In genomic region chr3:8004271-8004670, GRCm38 (mm10) we compare ENCODE assay signal across 23 mouse cellular contexts.
DNase-seq lines count a peak whose midpoint lies in the region; ATAC-seq and TF ChIP-seq lines count a peak whose summit lies in the region.
"Had no signal": no experiment of that assay in that cellular context is flagged by ENCODE, and none has a peak within 500 bp of the region (broad histone marks: within the 10 kb centered on the region; RNA-seq: fewer than 3 reads in every experiment).

No protein-coding gene starts in this region.

- H3K36me3 ChIP-seq in ES-Bruce4 (ENCODE audit: control insufficient read depth, insufficient read depth, low read length, poor library complexity, severe bottlenecking) (no peaks in the 10 kb centered on the region), ES-E14 (ENCODE audit: control insufficient read depth, insufficient read depth, low read length, poor library complexity, severe bottlenecking) (peaks cover 4% of the 10 kb centered on the region; the same call in 1 of the 2 replicates)
- H3K36me3 ChIP-seq in heart, embryonic 12.5 days: no peaks in the 10 kb centered on the region
- H3K36me3 ChIP-seq: embryonic facial prominence, embryonic 13.5 days; embryonic facial prominence, embryonic 15.5 days; forebrain, embryonic 10.5 days; forebrain, embryonic 12.5 days had no signal

- H3K4me1 ChIP-seq in ES-Bruce4 (ENCODE audit: control insufficient read depth, insufficient read depth, low read length) (peaks cover 4% of the 10 kb centered on the region), ES-E14 (ENCODE audit: control insufficient read depth in 2 of 2, insufficient read depth in 2 of 2, low read length in 2 of 2, poor library complexity in 1 of 2) (peaks cover 13 to 14% of the 10 kb centered on the region in 2 experiments)
- H3K4me1 ChIP-seq in heart, embryonic 12.5 days (replicated peaks): no peaks in the 10 kb centered on the region
- H3K4me1 ChIP-seq: embryonic facial prominence, embryonic 15.5 days; forebrain, embryonic 10.5 days; forebrain, embryonic 12.5 days had no signal

- 86% methylated on average over 1 of the region's 1 CpGs for WGBS in heart, embryonic 12.5 days

- TF ChIP-seq POLR2A in ES-Bruce4 (IDR thresholded peaks at IDR 0.05; ENCODE audit: insufficient read depth, low read length): no peak

- H3K4me3 ChIP-seq in ES-Bruce4 (ENCODE audit: low read depth, low read length) (no peak overlapping the region), ES-E14 (ENCODE audit: insufficient read depth in 1 of 2, low read depth in 1 of 2, low read length in 2 of 2, poor library complexity in 1 of 2, severe bottlenecking in 1 of 2) (no peak overlapping the region)
- H3K4me3 ChIP-seq in heart, embryonic 12.5 days: no peak overlapping the region
- H3K4me3 ChIP-seq: embryonic facial prominence, embryonic 13.5 days; embryonic facial prominence, embryonic 15.5 days; erythroblast, embryonic 14.5 days; forebrain, embryonic 10.5 days; forebrain, embryonic 12.5 days had no signal

- ATAC-seq in heart, embryonic 12.5 days (ENCODE audit: insufficient number of reproducible peaks, low FRiP score): no peak
- ATAC-seq: forebrain, embryonic 14.5 days; forebrain, embryonic 16.5 days; Patski had no signal

- H3K27ac ChIP-seq in ES-Bruce4 (ENCODE audit: insufficient read depth, low read length) (peak overlapping the region; percentile 85), ES-E14 (ENCODE audit: insufficient read depth, low read depth, low read length, poor library complexity, severe bottlenecking) (peak overlapping the region; percentile 99; the same call in 1 of the 2 replicates)
- H3K27ac ChIP-seq in heart, embryonic 12.5 days (ENCODE audit: poor library complexity, severe bottlenecking): no peak overlapping the region
- H3K27ac ChIP-seq: embryonic facial prominence, embryonic 13.5 days; embryonic facial prominence, embryonic 15.5 days; forebrain, embryonic 10.5 days; forebrain, embryonic 12.5 days had no signal

- no peak for DNase-seq in ES-E14 (ENCODE audit: low read depth, low spot score)
- DNase-seq in heart, adult 18-20 months: no peak
- DNase-seq in kidney, adult 8-10 months: no peak
- DNase-seq: adrenal gland, adult 2 months; adrenal gland, postnatal 10 days; adrenal gland, postnatal 25 days; cerebellum, adult 11 months; cerebellum, adult 18-20 months; cerebellum, adult 8-10 months; cerebellum, adult 9-11 months; cerebellum, postnatal 14 days; cerebellum, postnatal 36 days; embryo, embryonic 11 days had no signal

- in situ Hi-C loops in ES-E14 (cut with MboI; ENCODE audit: low sequenced_read_pairs in 2 of 2, unreplicated experiment in 2 of 2): no loop called here

- peak overlapping the region; percentile 58; the same call in 1 of the 2 replicates for H3K9ac ChIP-seq in ES-Bruce4 (ENCODE audit: low read depth, poor library complexity, severe bottlenecking)
- H3K9ac ChIP-seq in ES-E14 (ENCODE audit: insufficient read depth, low read depth, low read length, poor library complexity, severe bottlenecking): no peak overlapping the region
- H3K9ac ChIP-seq in heart, embryonic 12.5 days: no peak overlapping the region
- H3K9ac ChIP-seq: embryonic facial prominence, embryonic 13.5 days; embryonic facial prominence, embryonic 15.5 days; forebrain, embryonic 12.5 days had no signal

- TF ChIP-seq CTCF in ES-Bruce4 (IDR thresholded peaks at IDR 0.05; ENCODE audit: low read depth, low read length): no peak

- H3K27me3 ChIP-seq in ES-Bruce4 (ENCODE audit: control insufficient read depth, insufficient read depth, low read length, poor library complexity, severe bottlenecking): no peaks in the 10 kb centered on the region
- H3K27me3 ChIP-seq in heart, embryonic 12.5 days (replicated peaks): no peaks in the 10 kb centered on the region
- H3K27me3 ChIP-seq: embryonic facial prominence, embryonic 13.5 days; embryonic facial prominence, embryonic 15.5 days; forebrain, embryonic 12.5 days; Patski had no signal

- H3K4me2 ChIP-seq in heart, embryonic 12.5 days: no peak overlapping the region
- H3K4me2 ChIP-seq: embryonic facial prominence, embryonic 13.5 days; embryonic facial prominence, embryonic 15.5 days; forebrain, embryonic 12.5 days had no signal

- TF ChIP-seq EP300 in ES-Bruce4 (IDR thresholded peaks at IDR 0.05; ENCODE audit: insufficient read depth, low read depth, low read length): no peak

- H3K9me3 ChIP-seq in ES-Bruce4 (replicated peaks; ENCODE audit: control insufficient read depth, insufficient read depth, low read length, poor library complexity, severe bottlenecking) (peaks cover 3% of the 10 kb centered on the region; the same call in 1 of the 2 replicates), ES-E14 (ENCODE audit: control insufficient read depth, insufficient read depth, low read depth, low read length) (no peaks in the 10 kb centered on the region)
- peaks cover 4% of the 10 kb centered on the region; the same call in 1 of the 2 replicates for H3K9me3 ChIP-seq in heart, embryonic 12.5 days (replicated peaks)
- H3K9me3 ChIP-seq: embryonic facial prominence, embryonic 13.5 days; embryonic facial prominence, embryonic 15.5 days; forebrain, embryonic 10.5 days; forebrain, embryonic 12.5 days had no signal

TF ChIP-seq in ES-E14, 5 proteins besides CTCF, POLR2A, EP300 and RAD21:
- no peak for TF ChIP-seq HCFC1 (IDR thresholded peaks at IDR 0.05; ENCODE audit: borderline replicate concordance, insufficient read depth, low read length)
- TF ChIP-seq ZC3H11A (IDR thresholded peaks at IDR 0.05; ENCODE audit: borderline replicate concordance, low read depth, low read length): no peak
- no peak for TF ChIP-seq CHD2 (IDR thresholded peaks at IDR 0.05; ENCODE audit: low read depth, low read length)
- TF ChIP-seq ZNF384 (IDR thresholded peaks at IDR 0.05; ENCODE audit: low read depth, low read length): no peak
- no peak for TF ChIP-seq MAFK (IDR thresholded peaks at IDR 0.05; ENCODE audit: insufficient read depth, low read depth, low read length)
TF ChIP-seq in ES-E14: peak in this region for 0.
